Mouse (Mus musculus): ENCODE data around the gene Otogl.

- TF ChIP-seq CTCF (IDR thresholded peaks at IDR 0.05; ENCODE audit: low read depth, low read length) (no peak), POLR2A (IDR thresholded peaks at IDR 0.05; ENCODE audit: borderline replicate concordance, low read depth, low read length) (no peak)
These were observed 98.0 kb downstream of the Otogl start for GRCm38 (mm10) chr10:107813814-107814483.

All from bone marrow macrophage, adult 2 months (primary cell).